Mouse (Mus musculus) olfactory bulb, adult 2 months (tissue): ENCODE data around the gene Cxadr. TPM values are rescaled to one million over a fixed set of nuclear protein-coding genes. Genes with fewer than 3 reads are reported as not detected.
"Not testable (repeated sequence)": the region's sequence is repeated elsewhere in the genome, so short reads cannot be mapped to it uniquely, and the experiment has no call there.

ENCODE experiments used
- H3K27ac ChIP-seq: fragments of 200-500 bp; 2 replicates; pipeline ENCODE4 v1.5.1; 2012; ENCODE audit warnings: low read depth, low read length; ENCODE audit not compliant: insufficient read depth
- H3K4me1 ChIP-seq: fragments of 200-500 bp; 2 replicates; pipeline ENCODE4 v1.6.1; 2012; ENCODE audit warnings: low read length; ENCODE audit not compliant: control insufficient read depth, insufficient read depth
- H3K4me3 ChIP-seq: fragments of 200-500 bp; 2 replicates; pipeline ENCODE4 v1.5.1; 2012; ENCODE audit warnings: mild to moderate bottlenecking, low read depth, low read length, moderate library complexity; ENCODE audit not compliant: insufficient read depth
- CTCF ChIP-seq: fragments of 200-500 bp; IDR thresholded peaks from 2 replicates; pipeline ENCODE4 v1.5.1; 2012; ENCODE audit warnings: low read depth, mild to moderate bottlenecking, low read length, moderate library complexity; ENCODE audit not compliant: insufficient read depth
- POLR2A ChIP-seq: fragments of 200-500 bp; IDR thresholded peaks from 2 replicates; pipeline ENCODE4 v1.6.1; 2012; ENCODE audit warnings: mild to moderate bottlenecking, low read depth, low read length, moderate library complexity; ENCODE audit not compliant: insufficient read depth
- whole genome bisulfite sequencing: fragments of 180-500 bp; shearing (Covaris S2); methylation state at CpG from one replicate; pipeline ENCODE4 v1.1.7; 2018; 5-methylcytosine and 5-hydroxymethylcytosine counted together
- polyA plus RNA-seq: library from polyadenylated mRNA; stranded (reverse); fragments of >200 nt; gene quantifications from 2 replicates; pipeline ENCODE4 v1.2.4, GENCODE M21; 2012; ENCODE audit warnings: low replicate concordance; ENCODE audit not compliant: missing spikeins, insufficient read depth, insufficient read length

Gene Cxadr
- polyA plus RNA-seq, 1 experiment = not detected

DNA sequence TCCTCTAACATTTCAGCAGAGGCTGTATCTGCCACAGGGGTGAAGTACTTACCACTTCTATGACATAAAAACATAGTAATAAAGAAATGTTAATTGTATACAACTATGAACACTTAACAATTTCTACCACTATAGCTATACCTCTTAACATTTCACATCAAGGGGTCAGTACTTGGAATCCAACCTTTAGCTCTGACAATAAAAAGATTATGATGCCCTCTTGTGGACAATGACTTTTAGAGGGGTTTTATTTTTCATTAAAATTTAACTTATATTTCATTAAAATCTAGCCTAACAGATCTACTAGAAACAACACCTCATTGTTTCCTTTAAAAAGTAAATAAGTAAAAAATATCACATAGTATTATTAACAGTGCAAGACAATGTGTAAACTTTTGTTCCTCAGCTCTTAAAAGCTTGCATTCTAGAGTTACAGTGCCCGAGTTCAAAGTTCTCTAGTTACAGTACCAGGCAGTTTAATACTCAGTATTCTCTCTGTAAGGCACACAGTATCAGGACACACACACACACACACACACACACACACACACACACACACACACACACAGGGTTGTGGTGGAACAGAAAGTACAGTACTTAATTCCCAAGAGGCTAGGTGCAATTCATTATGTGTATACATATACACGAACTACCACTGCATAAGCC lies 45.5 kb downstream of the Cxadr start:
- no peak overlapping the region for H3K4me3 ChIP-seq
- WGBS = 88% methylated on average over 2 of the region's 2 CpGs
- TF ChIP-seq POLR2A (no peak), CTCF (no peak)
- H3K27ac ChIP-seq = no peak overlapping the region
- H3K4me1 ChIP-seq = no peaks in the 10 kb centered on the region

DNA sequence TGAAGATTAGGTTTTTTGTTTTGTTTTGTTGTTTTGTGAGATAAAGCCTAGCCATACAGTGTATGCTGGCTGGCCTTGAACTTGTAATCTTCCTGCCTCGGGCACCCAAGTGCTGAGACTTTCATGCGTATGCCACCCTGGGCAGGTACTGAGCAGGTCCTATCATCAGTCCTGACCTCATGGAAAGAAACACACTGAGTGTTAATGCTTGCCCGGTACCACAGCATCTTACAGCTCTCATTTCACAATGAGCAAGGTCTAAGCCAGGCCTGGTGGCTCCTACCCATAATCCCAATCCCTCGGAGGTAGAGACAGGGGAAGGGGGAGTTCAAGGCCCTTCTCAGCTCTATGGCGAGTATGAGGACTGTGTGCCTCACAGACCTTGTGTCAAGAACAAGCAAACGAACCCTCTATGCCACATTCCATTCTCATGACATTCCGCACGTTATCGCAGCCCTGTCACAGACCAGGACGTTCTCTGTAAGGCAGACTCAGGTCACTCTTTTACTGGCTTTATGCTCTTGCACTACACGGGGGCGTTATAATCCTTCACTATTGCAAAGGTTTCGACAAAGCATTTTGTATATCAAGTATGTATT lies 46.1 kb downstream of the Cxadr start:
- WGBS = 88% methylated on average over 13 of the region's 13 CpGs
- no peak for TF ChIP-seq CTCF
- TF ChIP-seq POLR2A = no peak
- no peaks in the 10 kb centered on the region for H3K4me1 ChIP-seq
- no peak overlapping the region for H3K4me3 ChIP-seq
- no peak overlapping the region for H3K27ac ChIP-seq

GRCm38 (mm10) chr16:78357757-78358156 lies 56.5 kb downstream of the Cxadr start:
- no peak overlapping the region for H3K4me3 ChIP-seq
- no peak overlapping the region for H3K27ac ChIP-seq
- 96% methylated on average over 3 of the region's 3 CpGs for WGBS
- no peaks in the 10 kb centered on the region for H3K4me1 ChIP-seq
- no peak for TF ChIP-seq POLR2A

DNA sequence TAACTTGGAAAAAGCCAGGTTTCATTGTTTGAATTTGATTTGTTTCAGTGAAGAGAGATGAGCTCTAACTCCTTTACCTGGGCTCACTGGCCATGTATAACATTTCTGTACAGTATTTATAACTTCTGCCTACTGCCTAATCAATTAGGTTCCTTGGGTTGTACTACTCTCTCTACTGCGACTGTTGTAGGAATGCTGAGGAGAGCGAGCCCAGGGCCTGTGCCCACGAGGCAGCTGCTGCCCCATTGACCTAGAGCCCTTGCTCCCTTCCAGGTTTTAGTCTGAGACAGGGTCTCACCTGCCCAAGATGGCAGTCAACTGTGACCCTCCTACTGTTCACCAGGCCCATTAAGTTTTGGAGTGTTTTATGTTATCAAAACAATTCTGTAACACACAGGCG lies 60.2 kb downstream of the Cxadr start:
- H3K4me1 ChIP-seq = no peaks in the 10 kb centered on the region
- TF ChIP-seq POLR2A (no peak), CTCF (no peak)
- no peak overlapping the region for H3K27ac ChIP-seq
- 93% methylated on average over 4 of the region's 4 CpGs for WGBS
- H3K4me3 ChIP-seq = no peak overlapping the region

GRCm38 (mm10) chr16:78364554-78364953 lies 63.3 kb downstream of the Cxadr start:
- not testable (repeated sequence) for H3K4me3 ChIP-seq
- 93% methylated on average over 8 of the region's 9 CpGs for WGBS

DNA sequence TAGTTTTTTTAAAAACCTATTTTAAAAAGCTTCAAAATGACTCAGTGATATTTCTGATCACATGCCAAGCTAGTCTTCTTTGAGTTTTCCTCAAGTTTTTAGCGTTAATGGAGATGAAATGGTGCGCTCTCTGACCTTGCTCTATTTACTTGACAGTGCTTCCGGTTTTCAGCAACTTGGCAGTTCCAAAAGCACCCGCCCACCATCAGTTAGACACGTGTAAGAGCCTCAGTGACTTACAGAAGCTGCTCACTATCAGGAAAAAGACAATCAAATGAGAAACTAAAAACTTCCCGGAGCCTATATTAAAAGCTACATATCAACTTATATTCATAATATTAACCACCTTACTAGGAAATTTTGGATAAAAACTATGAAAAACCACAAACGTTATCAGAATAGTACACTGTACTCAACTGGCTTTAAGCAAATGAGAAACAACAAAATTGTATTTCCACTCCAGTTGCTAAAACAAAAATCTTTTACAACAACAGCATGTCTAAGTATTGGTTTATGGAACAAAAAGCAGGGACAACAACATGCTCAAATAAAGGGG lies 70.3 kb downstream of the Cxadr start:
- 78% methylated on average over 7 of the region's 7 CpGs for WGBS
- Histone ChIP-seq H3K27ac (no peak overlapping the region), H3K4me1 (no peaks in the 10 kb centered on the region; the same call in 1 of the 2 replicates), H3K4me3 (no peak overlapping the region)
- TF ChIP-seq CTCF = no peak
- no peak for TF ChIP-seq POLR2A

More at GRCm38 (mm10) chr16:78364554-78364953, 63.3 kb downstream of the Cxadr start:
- H3K4me1 ChIP-seq, H3K27ac ChIP-seq: not testable (repeated sequence)

DNA sequence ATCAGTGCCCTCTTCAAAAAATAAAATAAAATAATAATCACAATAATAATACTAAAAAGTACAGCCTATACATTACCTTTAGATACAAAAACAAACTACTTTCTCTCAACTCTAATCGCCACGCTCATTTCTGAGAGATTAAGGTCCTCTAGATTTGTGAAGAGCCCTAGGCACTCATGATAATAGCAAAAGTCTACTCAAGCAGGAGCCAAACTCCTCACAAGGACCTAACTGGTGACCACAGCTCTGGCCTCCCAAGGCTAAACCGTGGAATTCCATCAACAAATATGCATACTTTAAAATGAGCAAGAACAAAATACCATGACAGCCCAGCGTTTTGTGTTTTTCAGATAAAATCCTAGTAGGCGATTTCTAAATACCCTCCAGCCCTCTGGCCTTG lies 71.5 kb downstream of the Cxadr start:
- Histone ChIP-seq H3K4me3 (no peak overlapping the region), H3K4me1 (peaks cover 4% of the 10 kb centered on the region), H3K27ac (no peak overlapping the region)
- TF ChIP-seq POLR2A (no peak), CTCF (no peak)
- 85% methylated on average over 5 of the region's 5 CpGs for WGBS

- peaks cover 4% of the 10 kb centered on the region for H3K4me1 ChIP-seq
- TF ChIP-seq CTCF (no peak), POLR2A (no peak)
- H3K27ac ChIP-seq = no peak overlapping the region
- 90% methylated on average over 8 of the region's 8 CpGs for WGBS
- H3K4me3 ChIP-seq = no peak overlapping the region
Observed at GRCm38 (mm10) chr16:78373743-78374142, 72.5 kb downstream of the Cxadr start.

- Histone ChIP-seq H3K4me1 (peaks cover 4% of the 10 kb centered on the region), H3K4me3 (no peak overlapping the region), H3K27ac (no peak overlapping the region)
- whole genome bisulfite sequencing = 55% methylated on average over 10 of the region's 10 CpGs
- TF ChIP-seq POLR2A (no peak), CTCF (no peak)
Observed at GRCm38 (mm10) chr16:78375222-78375621, 73.9 kb downstream of the Cxadr start.
